Mouse (Mus musculus) hindbrain, embryonic 13.5 days (tissue): ENCODE measurements around the gene Smcr8. TPM values are rescaled to one million over a fixed set of nuclear protein-coding genes. Genes with fewer than 3 reads are reported as not detected.

Experiments
- ATAC-seq: fragments of 200-750 bp; cut with Nextera tagmentation; 2 replicates; pipeline ENCODE4 v1.8.0; 2017; ENCODE audit warnings: moderate TSS enrichment; ENCODE audit not compliant: low FRiP score
- H3K27ac ChIP-seq: fragments of 300-500 bp; sonication (generic); 2 replicates; pipeline ENCODE4 v1.5.1; 2015; ENCODE audit warnings: inconsistent platforms, mild to moderate bottlenecking, moderate library complexity
- H3K27me3 ChIP-seq: fragments of 300-500 bp; sonication (generic); 2 replicates; pipeline ENCODE4 v1.6.1; 2015; ENCODE audit warnings: mild to moderate bottlenecking, inconsistent platforms
- H3K36me3 ChIP-seq: fragments of 300-500 bp; sonication (generic); 2 replicates; pipeline ENCODE4 v1.6.1; 2015; ENCODE audit warnings: mild to moderate bottlenecking, inconsistent platforms
- H3K4me1 ChIP-seq: fragments of 300-500 bp; sonication (generic); replicated peaks from 2 replicates; pipeline ENCODE4 v1.6.1; 2015; ENCODE audit warnings: inconsistent platforms
- H3K4me2 ChIP-seq: fragments of 300-500 bp; sonication (generic); 2 replicates; pipeline ENCODE4 v1.6.1; 2015; ENCODE audit warnings: inconsistent platforms, mild to moderate bottlenecking, moderate library complexity
- H3K4me3 ChIP-seq: fragments of 300-500 bp; sonication (generic); 2 replicates; pipeline ENCODE4 v1.5.1; 2015; ENCODE audit warnings: mild to moderate bottlenecking, inconsistent platforms
- H3K9ac ChIP-seq: fragments of 300-500 bp; sonication (generic); 2 replicates; pipeline ENCODE4 v1.6.1; 2015; ENCODE audit warnings: mild to moderate bottlenecking, inconsistent platforms
- H3K9me3 ChIP-seq: fragments of 300-500 bp; sonication (generic); 2 replicates; pipeline ENCODE4 v1.6.1; 2016; ENCODE audit warnings: inconsistent platforms
- WGBS: fragments of 180-500 bp; shearing (Covaris S2); methylation state at CpG from one replicate; pipeline ENCODE4 v1.1.7; 2015; 5-methylcytosine and 5-hydroxymethylcytosine counted together
- polyA plus RNA-seq: library from polyadenylated mRNA; unstranded; fragments of >200 nt; fragmentation: Nextera tagmentation; extraction: Ambion mirVana; gene quantifications from 2 replicates; pipeline ENCODE4 v1.2.1, GENCODE M21; 2015

Gene Smcr8
- polyA plus RNA-seq, 1 experiment from 2014 or later, result 6.5 TPM

DNA sequence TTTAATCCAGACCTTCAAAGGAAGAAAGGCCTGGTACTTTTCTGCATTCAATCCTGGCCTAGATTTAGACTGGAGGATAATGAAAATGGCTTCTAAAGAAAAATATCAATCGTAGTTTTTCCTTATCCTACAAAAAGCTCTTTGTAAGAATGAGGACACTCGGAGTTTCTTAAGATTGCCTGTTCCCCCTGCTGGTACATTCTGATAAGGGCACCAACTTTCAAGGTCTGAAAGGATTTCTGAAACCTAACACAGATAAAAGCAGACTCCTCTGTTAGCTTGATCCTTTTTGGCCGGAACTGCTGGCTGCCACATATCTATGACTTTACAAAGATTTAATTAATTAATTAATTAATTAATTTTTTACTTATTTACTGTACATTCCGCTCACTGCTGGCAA, 10.4 kb upstream of the Smcr8 start:
- no peak for ATAC-seq
- no peak overlapping the region for H3K27ac ChIP-seq
- peaks cover under 1% of the 10 kb centered on the region; the same call in 1 of the 2 replicates for H3K36me3 ChIP-seq
- no peaks in the 10 kb centered on the region for H3K9me3 ChIP-seq
- no peak overlapping the region for H3K9ac ChIP-seq
- WGBS, result 90% methylated on average over 4 of the region's 4 CpGs
- H3K4me1 ChIP-seq, result no peaks in the 10 kb centered on the region
- H3K4me3 ChIP-seq, result no peak overlapping the region
- no peaks in the 10 kb centered on the region for H3K27me3 ChIP-seq
- H3K4me2 ChIP-seq, result no peak overlapping the region

DNA sequence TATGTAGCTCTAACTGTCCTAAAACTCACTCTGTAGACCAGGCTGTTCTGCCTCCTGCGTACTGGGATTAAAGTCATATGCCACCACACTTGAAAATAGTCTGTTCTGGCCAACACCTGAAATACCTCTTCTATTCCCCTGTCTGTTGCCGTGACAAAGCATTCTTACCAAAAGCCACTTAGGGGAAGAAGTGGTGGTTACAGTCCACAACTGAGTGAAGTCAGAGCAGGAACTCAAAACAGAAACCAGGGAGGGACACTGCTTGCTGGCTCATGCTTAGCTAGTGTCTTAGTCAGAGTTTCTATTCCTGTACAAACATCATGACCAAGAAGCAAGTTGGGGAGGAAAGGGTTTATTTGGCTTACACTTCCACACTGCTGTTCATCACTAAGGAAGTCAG, 8.0 kb upstream of the Smcr8 start:
- WGBS, result 95% methylated on average over 2 of the region's 2 CpGs
- H3K9ac ChIP-seq, result no peak overlapping the region

DNA sequence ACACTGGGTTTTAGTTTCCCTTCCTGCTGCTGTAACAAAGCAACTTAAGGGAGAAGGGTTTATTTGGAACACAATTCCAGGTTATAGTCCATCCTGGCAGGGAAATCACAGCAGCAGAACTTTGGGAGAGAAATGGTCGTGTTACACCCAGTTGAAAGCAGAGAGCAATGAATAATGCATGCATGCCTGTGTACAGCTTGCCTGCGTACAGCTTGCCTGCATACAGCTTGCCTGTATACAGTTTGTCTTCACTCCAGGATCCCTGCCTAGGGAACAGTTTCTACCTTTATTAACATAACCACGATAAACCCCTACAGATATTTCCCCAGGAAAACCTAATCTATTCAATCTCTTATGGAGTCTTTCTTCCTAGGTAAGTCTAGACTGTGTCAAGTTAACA, 6.5 kb upstream of the Smcr8 start:
- Histone ChIP-seq H3K9ac (no peak overlapping the region), H3K4me3 (no peak overlapping the region), H3K27ac (no peak overlapping the region), H3K4me2 (no peak overlapping the region), H3K27me3 (no peaks in the 10 kb centered on the region), H3K36me3 (no peaks in the 10 kb centered on the region), H3K4me1 (peaks cover 20% of the 10 kb centered on the region), H3K9me3 (no peaks in the 10 kb centered on the region)
- WGBS, result 76% methylated on average over 3 of the region's 3 CpGs
- no peak for ATAC-seq

More for the DNA sequence above, 8.0 kb upstream of the Smcr8 start:
- H3K36me3 ChIP-seq, result no peaks in the 10 kb centered on the region
- no peak for ATAC-seq
- no peak overlapping the region for H3K27ac ChIP-seq
- no peaks in the 10 kb centered on the region for H3K9me3 ChIP-seq
- H3K4me1 ChIP-seq, result 0 out of 2 replicates have a peak, but pooled peaks cover 7% of the 10 kb centered on the region
- no peak overlapping the region for H3K4me3 ChIP-seq
- no peaks in the 10 kb centered on the region for H3K27me3 ChIP-seq
- H3K4me2 ChIP-seq, result no peak overlapping the region

DNA sequence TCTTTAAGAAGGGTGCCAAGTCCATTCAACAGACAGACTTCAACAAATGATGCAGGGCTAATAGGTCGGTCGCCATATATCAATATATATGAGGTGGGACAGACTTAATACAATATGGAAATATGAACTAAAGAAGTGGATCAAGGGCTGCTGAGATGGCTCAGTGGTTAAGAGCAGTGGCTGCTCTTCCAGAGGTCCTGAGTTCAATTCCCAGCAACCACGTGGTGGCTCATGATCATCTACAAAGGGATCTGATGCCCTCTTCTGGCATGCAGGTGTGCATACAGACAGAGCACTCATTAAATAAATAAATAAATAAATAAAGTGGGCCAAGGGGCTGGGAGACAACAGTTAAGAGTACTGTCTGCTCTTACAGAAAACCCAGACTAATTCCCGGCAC, 5.2 kb upstream of the Smcr8 start:
- Histone ChIP-seq H3K4me3 (no peak overlapping the region), H3K36me3 (no peaks in the 10 kb centered on the region), H3K4me2 (no peak overlapping the region), H3K9me3 (no peaks in the 10 kb centered on the region), H3K27me3 (no peaks in the 10 kb centered on the region), H3K9ac (no peak overlapping the region), H3K4me1 (peaks cover 29% of the 10 kb centered on the region), H3K27ac (no peak overlapping the region)
- 81% methylated on average over 4 of the region's 4 CpGs for WGBS
- no peak for ATAC-seq

DNA sequence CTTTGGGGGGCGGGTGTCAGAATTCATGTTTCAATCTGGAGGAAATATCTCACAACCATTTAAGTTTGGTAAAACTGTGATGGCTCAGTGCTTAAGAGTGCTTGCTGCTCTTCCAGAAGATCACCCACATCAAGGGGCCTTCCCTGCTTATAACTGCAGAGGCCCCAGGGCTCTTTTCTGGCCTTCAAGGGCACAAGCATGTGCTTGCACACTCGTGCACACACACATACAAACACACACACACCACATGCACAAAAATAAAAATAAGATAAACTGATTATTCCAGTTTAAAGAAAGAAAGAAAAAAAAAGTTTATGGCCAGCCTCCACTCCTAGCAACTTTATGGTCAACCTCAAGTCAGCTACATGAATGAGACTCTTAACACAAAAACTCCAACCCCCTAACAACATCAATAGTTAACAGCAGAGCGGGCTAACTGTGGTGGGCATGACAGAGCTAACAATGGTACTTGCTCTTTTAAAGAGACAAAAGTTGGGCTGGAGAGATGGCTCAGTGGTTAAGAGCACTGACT, 3.1 kb upstream of the Smcr8 start:
- no peak overlapping the region for H3K4me3 ChIP-seq
- H3K27ac ChIP-seq, result no peak overlapping the region
- peak overlapping the region; percentile 55 for H3K9ac ChIP-seq
- peaks cover 45% of the 10 kb centered on the region for H3K4me1 ChIP-seq
- H3K4me2 ChIP-seq, result no peak overlapping the region
- no peaks in the 10 kb centered on the region for H3K9me3 ChIP-seq
- H3K27me3 ChIP-seq, result no peaks in the 10 kb centered on the region
- ATAC-seq, result no peak
- WGBS, result 79% methylated on average over 3 of the region's 3 CpGs
- H3K36me3 ChIP-seq, result peaks cover 9% of the 10 kb centered on the region

DNA sequence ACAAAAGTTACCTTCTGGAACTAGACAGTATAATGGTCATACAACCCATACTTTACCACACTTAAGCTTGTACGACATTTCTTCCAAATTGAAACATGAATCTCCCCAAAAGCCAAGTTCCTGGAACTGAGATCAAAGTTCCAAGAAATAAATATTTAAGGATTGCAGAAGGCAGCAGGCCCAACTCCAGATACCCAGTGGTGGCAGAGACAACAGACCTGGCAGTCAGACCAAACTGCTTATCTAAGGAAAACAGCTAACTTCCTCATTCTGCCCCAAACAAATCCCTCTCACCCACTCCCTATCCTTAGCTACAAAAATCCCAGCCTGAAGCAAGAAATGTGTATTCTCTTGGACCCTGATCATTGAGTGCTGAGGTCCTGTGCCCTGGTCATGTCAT, 2.5 kb upstream of the Smcr8 start:
- H3K9ac ChIP-seq, result 0 out of 2 replicates have a peak overlapping the region, but pooled peaks have one; percentile 85
- H3K9me3 ChIP-seq, result no peaks in the 10 kb centered on the region
- H3K36me3 ChIP-seq, result peaks cover 15% of the 10 kb centered on the region
- no peak overlapping the region for H3K27ac ChIP-seq
- 87% methylated on average over 1 of the region's 1 CpGs for WGBS
- H3K4me3 ChIP-seq, result no peak overlapping the region
- ATAC-seq, result no peak
- 0 out of 2 replicates have a peak overlapping the region, but pooled peaks have one; percentile 86 for H3K4me2 ChIP-seq
- no peaks in the 10 kb centered on the region for H3K27me3 ChIP-seq
- peaks cover 51% of the 10 kb centered on the region for H3K4me1 ChIP-seq

DNA sequence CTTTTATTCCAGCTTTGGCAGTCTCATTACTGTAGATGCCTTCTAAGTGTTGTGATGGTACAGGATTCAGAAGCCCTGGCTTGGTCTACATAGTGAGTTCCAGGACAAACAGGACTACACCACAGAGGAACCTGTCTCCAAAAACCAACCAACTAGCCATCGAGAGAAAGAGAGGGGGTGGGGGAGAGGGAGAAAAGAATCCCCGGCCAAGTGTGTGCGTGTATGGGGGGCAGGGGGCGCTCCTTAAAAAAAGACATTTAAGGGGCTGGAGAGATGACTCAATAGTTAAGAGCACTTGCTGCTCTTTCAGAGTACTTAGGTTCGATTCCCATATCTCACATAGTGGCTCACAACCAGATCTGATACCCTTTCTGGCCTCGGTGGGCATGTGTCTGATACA, 1.7 kb upstream of the Smcr8 start:
- 59% methylated on average over 6 of the region's 6 CpGs for WGBS
- no peak overlapping the region for H3K27ac ChIP-seq
- peak overlapping the region; percentile 85 for H3K9ac ChIP-seq
- H3K4me2 ChIP-seq, result peak overlapping the region; percentile 86
- H3K27me3 ChIP-seq, result no peaks in the 10 kb centered on the region
- no peaks in the 10 kb centered on the region for H3K9me3 ChIP-seq
- ATAC-seq, result no peak
- H3K36me3 ChIP-seq, result peaks cover 22% of the 10 kb centered on the region
- H3K4me1 ChIP-seq, result peaks cover 59% of the 10 kb centered on the region
- H3K4me3 ChIP-seq, result peak overlapping the region; percentile 81

DNA sequence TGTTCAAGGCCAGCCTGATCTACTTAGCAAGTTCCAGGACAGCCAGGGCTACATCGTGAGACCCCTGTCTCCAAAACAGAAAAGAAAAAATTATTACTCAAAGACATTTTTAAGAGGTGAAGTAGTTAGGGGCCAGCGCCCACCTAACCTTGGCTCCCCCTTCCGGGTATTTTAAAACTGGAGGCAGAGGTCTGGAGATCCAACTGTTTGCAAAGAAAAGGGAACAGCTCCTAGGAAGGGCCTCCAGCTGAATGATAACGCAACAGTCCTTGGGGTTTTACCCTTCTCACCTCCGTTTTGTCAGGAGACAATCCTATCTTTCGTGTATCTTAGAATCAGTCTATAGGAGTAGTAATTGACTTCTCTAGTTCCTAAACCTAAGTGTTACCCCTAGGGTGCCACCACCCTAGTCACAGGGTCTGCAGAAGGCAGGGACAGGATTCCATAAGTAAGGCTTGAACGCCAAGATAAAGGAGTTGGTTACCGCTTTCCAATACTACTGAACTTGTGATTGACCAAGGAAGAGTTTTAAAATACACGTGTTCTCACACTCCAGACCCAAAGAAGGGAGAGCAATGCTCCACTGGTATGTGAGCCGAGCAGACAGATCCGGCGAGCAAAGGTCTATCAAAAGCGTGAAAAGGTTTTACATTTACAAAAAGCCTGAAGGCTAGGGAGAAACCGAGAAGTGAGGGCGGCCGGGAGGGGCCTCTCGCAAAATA, 1.1 kb upstream of the Smcr8 start:
- 7% methylated on average over 17 of the region's 17 CpGs for WGBS
- peaks cover 22% of the 10 kb centered on the region for H3K36me3 ChIP-seq
- ATAC-seq, result no peak

DNA sequence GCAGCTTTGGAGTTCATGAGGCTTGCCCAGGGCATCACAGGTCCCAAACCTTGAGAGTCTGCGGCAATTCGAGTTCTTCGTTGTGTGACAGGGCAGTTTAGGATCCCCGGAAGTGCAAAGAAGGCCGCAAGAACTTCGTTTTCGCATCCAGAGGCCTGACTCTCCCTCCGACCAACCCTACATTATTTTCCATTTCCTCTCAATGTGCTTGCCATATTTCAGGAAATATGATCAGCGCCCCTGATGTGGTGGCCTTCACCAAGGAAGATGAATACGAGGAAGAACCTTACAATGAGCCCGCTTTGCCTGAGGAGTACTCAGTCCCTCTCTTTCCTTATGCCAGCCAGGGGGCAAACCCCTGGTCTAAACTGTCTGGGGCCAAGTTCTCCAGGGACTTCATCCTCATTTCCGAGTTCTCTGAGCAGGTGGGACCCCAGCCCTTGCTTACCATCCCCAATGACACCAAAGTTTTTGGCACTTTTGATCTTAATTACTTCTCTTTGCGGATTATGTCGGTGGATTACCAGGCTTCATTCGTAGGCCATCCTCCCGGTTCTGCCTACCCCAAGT, 562 bp downstream of the Smcr8 start:
- Histone ChIP-seq H3K9me3 (no peaks in the 10 kb centered on the region), H3K36me3 (peaks cover 24% of the 10 kb centered on the region), H3K4me3 (peak overlapping the region; percentile 81), H3K4me2 (peak overlapping the region; percentile 86), H3K27me3 (no peaks in the 10 kb centered on the region), H3K27ac (peak overlapping the region; percentile 82), H3K4me1 (peaks cover 82% of the 10 kb centered on the region), H3K9ac (peak overlapping the region; percentile 81)
- no peak for ATAC-seq
- WGBS, result 27% methylated on average over 16 of the region's 16 CpGs

More for the DNA sequence above, 1.1 kb upstream of the Smcr8 start:
- no peaks in the 10 kb centered on the region for H3K9me3 ChIP-seq
- peak overlapping the region; percentile 82; the same call in 1 of the 2 replicates for H3K27ac ChIP-seq
- peak overlapping the region; percentile 85 for H3K9ac ChIP-seq
- no peaks in the 10 kb centered on the region for H3K27me3 ChIP-seq
- H3K4me2 ChIP-seq, result peak overlapping the region; percentile 86
- H3K4me1 ChIP-seq, result peaks cover 65% of the 10 kb centered on the region
- peak overlapping the region; percentile 81 for H3K4me3 ChIP-seq

DNA sequence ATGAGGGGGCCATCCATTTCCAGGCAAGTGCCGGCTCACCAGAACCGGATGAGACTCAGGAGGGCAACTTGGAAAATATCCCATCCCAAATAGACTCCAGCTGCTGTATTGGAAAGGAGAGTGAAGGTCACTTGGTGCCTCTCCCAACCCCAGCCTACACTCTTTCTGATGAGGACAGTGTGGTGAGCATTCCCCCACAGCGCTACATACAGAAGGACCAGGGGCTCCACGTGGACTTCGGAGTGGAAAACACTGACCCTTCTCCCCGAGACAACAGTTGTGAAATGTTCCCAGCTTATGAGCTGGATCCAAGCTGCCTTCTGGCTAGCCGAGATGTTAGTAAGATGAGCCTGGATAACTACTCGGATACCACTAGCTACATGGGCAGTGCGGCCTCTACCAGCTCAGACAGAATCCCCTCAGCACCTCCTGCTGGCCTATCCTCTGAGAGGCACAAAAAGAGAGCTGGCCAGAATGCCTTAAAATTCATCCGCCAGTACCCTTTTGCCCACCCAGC, 2.4 kb downstream of the Smcr8 start:
- 92% methylated on average over 10 of the region's 10 CpGs for WGBS
- peak overlapping the region; percentile 27 for H3K4me3 ChIP-seq

DNA sequence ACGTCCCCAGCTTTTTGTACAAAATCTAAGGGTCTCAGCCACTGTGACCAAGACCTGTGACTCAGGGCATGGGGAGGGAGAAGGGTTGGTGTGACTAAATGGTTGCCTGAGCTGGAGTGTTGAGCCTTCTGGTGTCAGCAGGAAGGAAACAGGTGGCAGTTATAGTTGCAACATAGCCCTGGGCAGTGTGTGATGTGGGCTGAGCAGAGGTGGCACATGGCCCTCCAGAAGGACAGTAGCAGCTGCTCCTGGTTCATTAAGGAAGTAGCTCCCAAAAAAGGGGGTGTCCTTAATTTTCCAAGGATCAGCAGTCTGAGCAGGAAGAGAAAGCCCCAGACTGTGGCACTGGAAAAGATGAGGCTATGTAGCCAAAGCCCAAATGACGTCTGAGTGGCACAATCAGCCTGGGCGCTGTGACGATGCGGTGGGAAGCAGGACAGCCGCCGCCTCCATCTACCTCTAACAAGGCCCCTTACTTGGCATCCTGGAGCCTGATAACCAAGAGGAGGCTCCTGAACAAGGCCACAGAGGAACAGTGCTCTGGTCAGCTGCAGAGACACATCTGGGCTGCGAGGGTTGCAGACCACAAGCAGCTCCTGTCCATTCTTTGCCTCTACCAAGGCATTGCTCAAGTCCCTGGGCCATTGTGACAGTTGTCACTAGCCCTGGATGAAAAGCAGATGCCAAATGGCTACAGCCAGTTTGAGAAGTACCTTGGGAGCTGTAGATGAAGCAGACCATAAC, 7.0 kb downstream of the Smcr8 start:
- Histone ChIP-seq H3K9me3 (no peaks in the 10 kb centered on the region), H3K4me3 (no peak overlapping the region), H3K36me3 (peaks cover 71% of the 10 kb centered on the region), H3K4me2 (no peak overlapping the region), H3K4me1 (peaks cover 42% of the 10 kb centered on the region), H3K27ac (no peak overlapping the region), H3K27me3 (no peaks in the 10 kb centered on the region), H3K9ac (no peak overlapping the region)
- no peak for ATAC-seq
- 90% methylated on average over 8 of the region's 8 CpGs for WGBS

More for the DNA sequence above, 2.4 kb downstream of the Smcr8 start:
- H3K9me3 ChIP-seq, result no peaks in the 10 kb centered on the region
- peaks cover 38% of the 10 kb centered on the region for H3K36me3 ChIP-seq
- peak overlapping the region; percentile 86 for H3K4me2 ChIP-seq
- H3K9ac ChIP-seq, result peak overlapping the region; percentile 61
- ATAC-seq, result no peak
- no peak overlapping the region for H3K27ac ChIP-seq
- peaks cover 74% of the 10 kb centered on the region for H3K4me1 ChIP-seq
- H3K27me3 ChIP-seq, result no peaks in the 10 kb centered on the region

DNA sequence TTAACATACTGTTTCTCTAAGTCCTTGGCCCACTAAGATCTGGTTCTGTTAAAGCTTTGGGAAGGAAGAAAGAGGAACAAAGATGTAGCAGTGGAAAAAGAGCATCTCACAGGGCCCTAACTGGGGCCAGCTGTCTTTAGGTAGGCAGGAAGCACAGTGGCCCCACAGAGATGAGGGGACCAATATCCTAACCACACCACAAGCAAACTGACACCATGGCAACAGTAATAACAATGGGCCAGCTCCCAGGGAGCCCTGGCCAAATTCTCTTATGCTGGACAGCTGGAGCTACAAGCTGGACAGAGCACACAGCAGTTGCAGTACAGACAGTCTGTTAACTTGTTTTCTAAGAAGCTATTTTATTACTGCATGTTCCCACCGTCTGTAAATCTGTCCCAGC, 10.3 kb downstream of the Smcr8 start:
- H3K9me3 ChIP-seq, result no peaks in the 10 kb centered on the region
- H3K4me2 ChIP-seq, result no peak overlapping the region
- no peak overlapping the region for H3K9ac ChIP-seq
- H3K27ac ChIP-seq, result no peak overlapping the region
- WGBS, result 45% methylated on average over 1 of the region's 1 CpGs
- H3K27me3 ChIP-seq, result no peaks in the 10 kb centered on the region
- H3K4me3 ChIP-seq, result no peak overlapping the region
- ATAC-seq, result no peak
- H3K36me3 ChIP-seq, result peaks cover 72% of the 10 kb centered on the region
- H3K4me1 ChIP-seq, result peaks cover 10% of the 10 kb centered on the region
